Comparison of ENCODE assay signal across 11 mouse cellular contexts in genomic region chr9:62353784-62354183, GRCm38 (mm10). TPM values are rescaled to one million over a fixed set of nuclear protein-coding genes. Genes with fewer than 3 reads are reported as not detected.
DNase-seq lines count a peak whose midpoint lies in the region; ATAC-seq and TF ChIP-seq lines count a peak whose summit lies in the region.
"Had no signal": no experiment of that assay in that cellular context is flagged by ENCODE, and none has a peak within 500 bp of the region (broad histone marks: within the 10 kb centered on the region; RNA-seq: fewer than 3 reads in every experiment).

No protein-coding gene starts in this region.

- ATAC-seq in forebrain, embryonic 12.5 days (ENCODE audit: low FRiP score), result no peak
- ATAC-seq in forebrain, embryonic 15.5 days (replicated peaks), result no peak
- ATAC-seq in hematopoietic stem cell, adult 5-6 weeks (replicated peaks in 1 of 2; ENCODE audit: insufficient read depth in 1 of 2, low FRiP score in 2 of 2, low TSS enrichment in 1 of 2, low read depth in 1 of 2, poor library complexity in 2 of 2, severe bottlenecking in 2 of 2), result peak; percentile 80 to 86
- ATAC-seq in frontal cortex, adult (ENCODE audit: low TSS enrichment), result no peak
- ATAC-seq: hindbrain, postnatal 0 days had no signal

- no peak overlapping the region for H3K9ac ChIP-seq in forebrain, embryonic 12.5 days
- no peak overlapping the region for H3K9ac ChIP-seq in forebrain, embryonic 15.5 days (replicated peaks)

- H3K79me2 ChIP-seq in myocyte (ENCODE audit: control insufficient read depth, insufficient read depth), result peaks cover 47% of the 10 kb centered on the region

- no peaks in the 10 kb centered on the region for H3K27me3 ChIP-seq in forebrain, embryonic 12.5 days
- no peaks in the 10 kb centered on the region for H3K27me3 ChIP-seq in forebrain, embryonic 15.5 days
- no peaks in the 10 kb centered on the region for H3K27me3 ChIP-seq in myocyte (ENCODE audit: control insufficient read depth, insufficient read depth, insufficient read length)

- no peak for TF ChIP-seq POLR2A in myocyte (IDR thresholded peaks at IDR 0.05; ENCODE audit: insufficient read length, low read depth)

- H3K4me1 ChIP-seq in forebrain, embryonic 12.5 days, result peaks cover 42% of the 10 kb centered on the region
- peaks cover 54% of the 10 kb centered on the region for H3K4me1 ChIP-seq in forebrain, embryonic 15.5 days

- peak; percentile 22 for DNase-seq in MN1 (ENCODE audit: low spot score)
- no peak for DNase-seq in frontal cortex, postnatal 14 days (ENCODE audit: low spot score in 2 of 2)
- no peak for DNase-seq in testis, postnatal 10 days (ENCODE audit: low spot score)
- DNase-seq: lung, postnatal 14 days had no signal

- no peak overlapping the region for H3K4me3 ChIP-seq in forebrain, embryonic 12.5 days (replicated peaks)
- no peak overlapping the region for H3K4me3 ChIP-seq in forebrain, embryonic 15.5 days
- H3K4me3 ChIP-seq in myocyte, result no peak overlapping the region

- H3K27ac ChIP-seq in forebrain, embryonic 12.5 days, result 0 out of 2 replicates have a peak overlapping the region, but pooled peaks have one; percentile 8
- H3K27ac ChIP-seq in forebrain, embryonic 15.5 days (replicated peaks), result no peak overlapping the region
- H3K27ac ChIP-seq: hindbrain, postnatal 0 days had no signal

- no peak overlapping the region for H3K4me2 ChIP-seq in forebrain, embryonic 12.5 days
- no peak overlapping the region for H3K4me2 ChIP-seq in forebrain, embryonic 15.5 days (replicated peaks)
- peak overlapping the region; percentile 55 for H3K4me2 ChIP-seq in myocyte (ENCODE audit: low read depth)
- H3K4me2 ChIP-seq: heart, embryonic 11.5 days had no signal

- peaks cover 19% of the 10 kb centered on the region for H3K36me3 ChIP-seq in forebrain, embryonic 12.5 days (replicated peaks)
- no peaks in the 10 kb centered on the region for H3K36me3 ChIP-seq in forebrain, embryonic 15.5 days
- H3K36me3 ChIP-seq in myocyte (ENCODE audit: control insufficient read depth, insufficient read depth), result no peaks in the 10 kb centered on the region

- H3K9me3 ChIP-seq in forebrain, embryonic 12.5 days, result no peaks in the 10 kb centered on the region
- no peaks in the 10 kb centered on the region for H3K9me3 ChIP-seq in forebrain, embryonic 15.5 days

- H3ac ChIP-seq in myocyte (ENCODE audit: control insufficient read depth, insufficient read length), result no peak overlapping the region

- 80% methylated on average over 7 of the region's 7 CpGs for WGBS in forebrain, embryonic 12.5 days
- 70% methylated on average over 7 of the region's 7 CpGs for WGBS in forebrain, embryonic 15.5 days

TF ChIP-seq in myocyte, 11 proteins besides CTCF, POLR2A, EP300 and RAD21:
- TF ChIP-seq MYOD1 (IDR thresholded peaks at IDR 0.05; ENCODE audit: control insufficient read depth in 1 of 3, insufficient read length in 2 of 3, low read depth in 2 of 3), result peak in 2 of 3 experiments; percentile 10 to 46
- TF ChIP-seq SRF (IDR thresholded peaks at IDR 0.05; ENCODE audit: control insufficient read depth, insufficient read length, low read depth), result no peak
- TF ChIP-seq REST (IDR thresholded peaks at IDR 0.05; ENCODE audit: insufficient read depth, insufficient read length), result no peak
- no peak for TF ChIP-seq TCF12 (IDR thresholded peaks at IDR 0.05; ENCODE audit: insufficient read depth, poor library complexity, severe bottlenecking)
- peak in 1 of 3 experiments; percentile 58 for TF ChIP-seq MYOG (IDR thresholded peaks at IDR 0.05; ENCODE audit: control insufficient read depth in 1 of 3, insufficient read depth in 1 of 3, insufficient read length in 2 of 3, low read depth in 2 of 3)
- TF ChIP-seq MAX (IDR thresholded peaks at IDR 0.05; ENCODE audit: low read depth), result peak; percentile 9
TF ChIP-seq in myocyte: peak in this region for 3.

RNA-seq across cellular contexts. Expression of gene Anp32a, which starts 12.7 kb away (rescaled TPM):
- polyA plus RNA-seq in forebrain, embryonic 12.5 days (2016; fragmentation: Nextera tagmentation; extraction: Ambion mirVana), result 203 and 223 TPM in 2 replicates
- 168 and 174 TPM in 2 replicates for polyA plus RNA-seq in forebrain, embryonic 15.5 days (2015; fragmentation: Nextera tagmentation; extraction: Ambion mirVana)
- total RNA-seq in hematopoietic stem cell, adult 5-6 weeks (2017), result 642 and 1,000 TPM in 2 replicates
- polyA plus RNA-seq in myocyte (2012; fragmentation: generic; extraction: Trizol), result 83.9 TPM

Comparison
In these comparisons a context has a peak if more than half of its experiments do, and no peak if none do; other contexts are left out.
1. ATAC-seq: peak in hematopoietic stem cell, adult 5-6 weeks (2 of 2); none in forebrain, embryonic 12.5 days (single experiment), forebrain, embryonic 15.5 days (single experiment) and frontal cortex, adult (single experiment).